In genomic region chr7:140847755-140848580, GRCm38 (mm10) we compare ENCODE assay signal across 11 mouse cellular contexts. TPM values are rescaled to one million over a fixed set of nuclear protein-coding genes. Genes with fewer than 3 reads are reported as not detected.
DNase-seq lines count a peak whose midpoint lies in the region; ATAC-seq lines count a peak whose summit lies in the region.
"Had no signal": no experiment of that assay in that cellular context is flagged by ENCODE, and none has a peak within 500 bp of the region (broad histone marks: within the 10 kb centered on the region; RNA-seq: fewer than 3 reads in every experiment).

TSS of gene Odf3 (plus strand) at chr7:140847805.

- H3K4me3 ChIP-seq in hindbrain, embryonic 13.5 days: no peak within 1 kb of the TSS
- no peak within 1 kb of the TSS for H3K4me3 ChIP-seq in hindbrain, embryonic 14.5 days (replicated peaks; ENCODE audit: low read length)
- H3K4me3 ChIP-seq: erythroblast, embryonic 14.5 days; liver, embryonic 12.5 days had no signal

- peaks cover 26% of the 10 kb centered on the region for H3K27me3 ChIP-seq in hindbrain, embryonic 13.5 days
- no peaks in the 10 kb centered on the region for H3K27me3 ChIP-seq in hindbrain, embryonic 14.5 days (ENCODE audit: control insufficient read depth, insufficient read depth, low read length)

- H3K27ac ChIP-seq in hindbrain, embryonic 13.5 days: no peak within 1 kb of the TSS
- no peak within 1 kb of the TSS for H3K27ac ChIP-seq in hindbrain, embryonic 14.5 days
- H3K27ac ChIP-seq: liver, embryonic 12.5 days had no signal

- 76% methylated on average over 11 of the region's 11 CpGs for WGBS in hindbrain, embryonic 13.5 days
- WGBS in hindbrain, embryonic 14.5 days: 65% methylated on average over 11 of the region's 11 CpGs

- H3K36me3 ChIP-seq in hindbrain, embryonic 13.5 days: peaks cover 21% of the 10 kb centered on the region
- peaks cover 17% of the 10 kb centered on the region for H3K36me3 ChIP-seq in hindbrain, embryonic 14.5 days (replicated peaks; ENCODE audit: control insufficient read depth, insufficient read depth)

- no peak for DNase-seq in hindbrain, embryonic 14.5 days (ENCODE audit: low spot score)
- peak; percentile 63 for DNase-seq in right cerebral cortex, postnatal 4 days
- DNase-seq in right cerebral cortex, adult 2 months (ENCODE audit: low spot score in 2 of 2): no peak
- peak; percentile 63 for DNase-seq in kidney, postnatal 10 days
- DNase-seq in thymus, postnatal 0 days (ENCODE audit: low spot score): no peak
- no peak for DNase-seq in spleen, postnatal 36 days (ENCODE audit: low spot score in 2 of 2)

- no peak within 1 kb of the TSS for H3K4me2 ChIP-seq in hindbrain, embryonic 13.5 days
- no peak within 1 kb of the TSS for H3K4me2 ChIP-seq in hindbrain, embryonic 14.5 days (replicated peaks)
- H3K4me2 ChIP-seq: liver, embryonic 12.5 days had no signal

- peak within 1 kb of the TSS; percentile 24; the same call in 1 of the 2 replicates for H3K9ac ChIP-seq in hindbrain, embryonic 13.5 days
- H3K9ac ChIP-seq in hindbrain, embryonic 14.5 days: no peak within 1 kb of the TSS
- H3K9ac ChIP-seq: liver, embryonic 12.5 days had no signal

- no peak for ATAC-seq in hindbrain, embryonic 13.5 days (ENCODE audit: low FRiP score)
- ATAC-seq in hindbrain, embryonic 14.5 days (ENCODE audit: low FRiP score): no peak
- ATAC-seq: liver, embryonic 12.5 days had no signal

- no peaks in the 10 kb centered on the region for H3K9me3 ChIP-seq in hindbrain, embryonic 13.5 days
- H3K9me3 ChIP-seq in hindbrain, embryonic 14.5 days (ENCODE audit: control insufficient read depth, low read length): no peaks in the 10 kb centered on the region
- H3K9me3 ChIP-seq: G1E; liver, embryonic 12.5 days had no signal

- 0 out of 2 replicates have a peak, but pooled peaks cover 2% of the 10 kb centered on the region for H3K4me1 ChIP-seq in hindbrain, embryonic 13.5 days (replicated peaks)
- no peaks in the 10 kb centered on the region for H3K4me1 ChIP-seq in hindbrain, embryonic 14.5 days (replicated peaks; ENCODE audit: control insufficient read depth, insufficient read depth, low read length)
- H3K4me1 ChIP-seq: liver, embryonic 12.5 days had no signal

RNA-seq across cellular contexts. Expression of gene Odf3, which starts in this region (rescaled TPM):
- polyA plus RNA-seq in hindbrain, embryonic 13.5 days (2015; fragmentation: Nextera tagmentation; extraction: Ambion mirVana): not detected in 2 replicates
- polyA plus RNA-seq in hindbrain, embryonic 14.5 days (2014; fragmentation: Nextera tagmentation; extraction: Ambion mirVana): 0.14 TPM in 1 of 2 replicates, not detected in the other
- not detected in 2 replicates for polyA plus RNA-seq in thymus, postnatal 0 days (2015; fragmentation: Nextera tagmentation; extraction: Ambion mirVana)
- polyA plus RNA-seq: erythroblast, embryonic 14.5 days; G1E; stomach, embryonic 14.5 days had no signal

Comparison
In these comparisons a context has a peak if more than half of its experiments do, and no peak if none do; other contexts are left out.
1. DNase-seq: peak in right cerebral cortex, postnatal 4 days (single experiment) and kidney, postnatal 10 days (single experiment); none in hindbrain, embryonic 14.5 days (single experiment), right cerebral cortex, adult 2 months (0 of 2), thymus, postnatal 0 days (single experiment) and spleen, postnatal 36 days (0 of 2).